Mouse (Mus musculus) heart, embryonic 14.5 days (tissue): ENCODE measurements around the gene Defb5. TPM values are rescaled to one million over a fixed set of nuclear protein-coding genes. Genes with fewer than 3 reads are reported as not detected.

Source experiments
- polyA plus RNA-seq: library from polyadenylated mRNA; unstranded; fragments of >200 nt; fragmentation: Nextera tagmentation; extraction: Ambion mirVana; gene quantifications from 2 replicates; pipeline ENCODE4 v1.2.1, GENCODE M21; 2014

Defb5 gene
- polyA plus RNA-seq, 1 experiment from 2014 or later: not detected

Other genes starting within 250 kb of the Defb5 start
- not detected in 2 replicates for gene Defb38, start 221.0 kb upstream of the Defb5 start, polyA plus RNA-seq
- gene Defb39, start 182.8 kb upstream of the Defb5 start, polyA plus RNA-seq: not detected in 2 replicates
- gene Defb12, start 132.7 kb upstream of the Defb5 start, polyA plus RNA-seq: not detected in 2 replicates
- not detected in 2 replicates for gene Defb34, start 123.8 kb upstream of the Defb5 start, polyA plus RNA-seq
- not detected in 2 replicates for gene Gm45826, start 106.8 kb upstream of the Defb5 start, polyA plus RNA-seq
- not detected in 2 replicates for gene Defb14, start 53.2 kb upstream of the Defb5 start, polyA plus RNA-seq
- gene Defb4, start 48.9 kb upstream of the Defb5 start, polyA plus RNA-seq: not detected in 2 replicates
- gene Defb6, start 22.1 kb upstream of the Defb5 start, polyA plus RNA-seq: not detected in 2 replicates
- gene Defb46, start 7.7 kb upstream of the Defb5 start, polyA plus RNA-seq: not detected in 2 replicates
- not detected in 2 replicates for gene Defb3, start 45.8 kb downstream of the Defb5 start, polyA plus RNA-seq
- not detected in 2 replicates for gene Defb8, start 200.0 kb downstream of the Defb5 start, polyA plus RNA-seq
- not detected in 2 replicates for gene Defb7, start 247.5 kb downstream of the Defb5 start, polyA plus RNA-seq